Mouse (Mus musculus) monocyte, adult 2 months (primary cell): ENCODE measurements at regions not wholly inside any gene's neighbourhood (a gene's known extent, or its start where the extent isn't known, plus 50 kb on each side); places are given as distances from the start of the nearest gene placed in this dataset.

Experiments
- DNase-seq, 2 experiments: peaks; one replicate each; pipeline ENCODE4 v3.0.0; 2022; ENCODE audit warnings: low spot score in 2 of 2, low read depth in 1 of 2

DNA sequence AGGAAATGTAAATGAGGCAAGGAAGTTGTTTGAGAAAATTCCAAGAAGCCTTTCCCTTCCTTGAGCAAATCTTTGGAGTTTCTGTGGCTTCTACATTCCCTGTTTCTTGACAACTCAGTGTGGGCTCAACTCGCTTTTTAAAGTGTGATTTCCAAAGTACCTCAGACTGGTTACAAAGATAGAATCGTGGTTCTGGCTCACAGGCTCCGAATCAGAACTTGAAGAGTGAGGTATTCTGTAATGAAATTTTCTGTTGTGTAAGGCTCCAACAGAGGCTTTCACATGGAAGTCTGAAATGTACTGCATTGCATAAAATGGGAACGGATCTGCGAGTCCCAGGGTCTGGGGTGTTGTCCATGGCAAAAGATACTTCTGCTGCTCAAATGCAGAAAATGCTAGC is 170.2 kb upstream of the Rnf219 start:
- no peak for DNase-seq

DNA sequence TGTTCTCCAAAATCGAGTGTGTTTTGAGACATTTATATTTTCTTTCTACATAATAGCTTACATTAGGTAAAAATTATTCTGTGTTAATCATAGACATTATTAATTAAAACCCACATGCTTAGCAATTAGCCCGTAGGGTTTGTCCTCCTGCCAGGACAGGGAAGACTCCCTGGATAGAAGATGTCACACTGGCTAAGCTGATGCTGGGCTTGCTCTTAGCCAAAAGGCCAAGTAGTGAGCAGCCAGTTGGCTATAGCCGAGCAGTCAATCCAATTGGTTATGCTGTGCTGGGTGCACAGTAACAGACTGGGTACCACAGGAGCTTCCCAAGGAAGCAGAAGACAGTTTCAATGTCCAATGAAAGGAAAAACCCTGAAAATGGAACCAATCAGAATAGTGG is 166.0 kb upstream of the Rnf219 start:
- no peak for DNase-seq

DNA sequence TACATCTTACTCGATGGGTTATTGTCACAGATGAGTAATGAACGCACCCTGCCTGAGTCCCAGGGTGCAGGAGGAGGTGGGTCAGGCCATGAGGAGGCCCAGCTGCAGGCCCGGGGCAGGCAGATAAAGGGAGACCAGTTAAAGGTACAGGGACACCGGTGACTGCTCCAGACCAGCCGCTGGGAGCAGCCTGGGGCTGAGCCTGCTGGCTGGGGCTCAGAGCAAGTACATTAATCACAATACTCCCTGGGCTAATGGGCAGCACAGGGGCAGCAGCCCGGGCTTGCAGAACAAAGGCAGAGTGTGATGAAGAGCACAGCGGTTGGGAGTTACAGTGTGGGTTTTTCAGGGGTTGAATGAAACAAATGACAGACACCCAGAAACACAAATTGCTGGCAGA is 154.4 kb upstream of the Rnf219 start:
- DNase-seq = no peak

DNA sequence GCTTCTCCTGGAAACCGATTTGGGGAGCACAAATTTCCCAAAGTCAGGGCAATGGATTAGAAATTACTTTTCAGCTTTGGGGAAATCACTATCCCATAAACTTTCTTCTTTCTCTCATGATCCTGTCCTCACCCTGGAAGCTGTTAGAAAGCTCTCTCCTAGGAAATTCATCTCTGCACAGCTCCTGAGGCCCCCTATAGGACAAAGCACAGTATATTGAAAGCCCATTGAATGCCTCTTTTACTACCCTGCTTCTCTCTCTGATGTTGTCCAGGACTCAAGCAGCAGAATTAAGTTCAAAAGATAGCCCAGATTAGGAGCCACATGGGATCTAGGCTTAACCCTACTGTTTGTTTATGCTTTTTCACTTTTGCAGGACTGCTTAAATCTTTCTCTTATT is 139.3 kb upstream of the Rnf219 start:
- DNase-seq = no peak

DNA sequence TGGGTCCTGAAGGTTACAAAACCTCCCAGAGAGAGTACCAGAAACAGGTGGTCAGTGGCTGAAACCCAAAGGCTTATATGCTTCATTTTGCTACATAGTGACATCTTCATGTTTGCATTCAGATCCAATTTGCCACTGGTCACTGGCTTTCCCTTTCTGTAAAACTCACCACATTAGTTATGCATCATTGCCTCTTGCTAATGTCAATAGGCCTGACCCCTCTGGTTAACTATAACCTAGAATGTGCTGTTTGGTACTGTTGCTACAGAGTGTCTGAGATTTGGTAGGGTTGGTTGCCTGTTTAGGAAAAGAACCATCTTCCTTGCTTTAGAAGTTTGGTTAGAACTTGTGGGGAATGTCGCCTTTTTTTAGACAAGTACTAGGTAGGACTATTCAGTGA is 136.3 kb upstream of the Rnf219 start:
- no peak for DNase-seq

DNA sequence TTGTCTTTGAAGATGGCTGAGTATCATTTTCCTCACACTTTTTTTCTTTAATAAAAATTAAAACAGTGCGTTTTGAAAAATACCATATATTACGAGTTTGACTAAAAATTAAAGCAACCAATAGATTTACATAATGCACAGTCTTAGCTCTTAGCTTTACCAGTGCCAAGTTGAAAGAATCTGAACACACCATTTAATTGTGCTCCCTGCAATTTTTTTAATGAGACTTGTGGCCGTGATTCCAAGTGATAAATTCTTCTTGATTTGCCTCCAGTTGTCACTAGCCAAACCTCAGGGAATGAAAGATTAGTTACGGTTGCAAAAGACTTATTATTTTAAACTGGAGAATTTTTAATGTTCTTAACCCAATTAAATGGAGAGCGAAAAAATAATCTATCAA is 127.5 kb upstream of the Rnf219 start:
- no peak for DNase-seq

DNA sequence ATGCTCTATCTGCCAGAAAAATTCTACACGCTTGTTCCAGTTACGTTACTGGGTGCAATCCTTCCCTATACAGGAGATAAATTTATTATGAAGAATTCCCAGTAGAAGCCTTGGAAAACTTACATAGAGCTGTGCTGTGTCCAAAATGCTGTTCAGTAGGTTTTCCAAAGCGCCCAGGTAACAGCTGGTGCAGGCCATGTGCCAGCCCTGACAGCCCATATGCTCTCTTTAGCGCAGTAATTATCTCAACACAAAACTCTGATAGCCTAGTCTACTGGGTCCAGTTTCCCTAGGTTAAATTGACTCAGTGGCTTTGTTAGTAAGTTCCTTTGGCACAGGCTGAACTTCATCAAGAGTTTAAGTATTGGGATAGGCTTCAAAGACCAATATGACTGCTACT is 122.2 kb upstream of the Rnf219 start:
- no peak for DNase-seq

DNA sequence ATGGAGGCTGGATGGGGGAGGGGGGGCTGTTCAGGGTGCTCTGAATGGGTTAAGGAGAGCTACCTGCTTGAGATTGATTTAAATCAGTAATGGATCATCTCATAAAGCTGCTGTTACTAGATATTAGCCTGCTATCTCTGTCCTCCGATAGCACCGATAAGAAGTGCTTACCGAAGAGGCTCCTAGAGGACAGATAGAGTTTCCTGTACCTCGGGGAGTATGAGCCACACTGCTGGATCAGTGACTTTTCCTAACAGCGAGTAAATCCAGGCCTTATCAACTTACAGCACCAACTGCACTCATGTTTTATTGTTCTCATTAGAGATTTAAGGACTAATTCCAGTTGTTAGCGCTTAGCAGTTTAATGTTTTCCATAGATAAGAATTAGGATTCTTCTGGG is 120.3 kb upstream of the Rnf219 start:
- no peak for DNase-seq

DNA sequence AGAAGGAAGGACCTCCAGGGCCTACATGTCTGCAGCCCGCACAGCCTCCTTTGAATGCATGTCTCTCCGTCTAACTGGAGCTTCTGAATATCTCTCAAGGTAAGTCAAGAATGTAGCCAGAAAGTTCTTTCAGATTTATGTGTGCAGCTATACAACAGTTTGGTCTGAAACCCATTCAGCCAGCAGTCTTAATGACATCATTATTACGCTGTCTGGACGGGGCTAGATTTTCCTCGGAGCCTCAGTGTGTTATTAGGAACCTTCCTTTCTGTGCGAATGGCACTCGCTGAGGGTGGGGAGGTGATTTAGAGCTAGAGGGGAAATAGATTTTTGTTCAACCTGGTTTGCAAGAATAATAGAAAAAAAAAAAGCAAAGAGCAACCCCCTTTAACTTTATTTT is 116.9 kb upstream of the Rnf219 start:
- no peak for DNase-seq

DNA sequence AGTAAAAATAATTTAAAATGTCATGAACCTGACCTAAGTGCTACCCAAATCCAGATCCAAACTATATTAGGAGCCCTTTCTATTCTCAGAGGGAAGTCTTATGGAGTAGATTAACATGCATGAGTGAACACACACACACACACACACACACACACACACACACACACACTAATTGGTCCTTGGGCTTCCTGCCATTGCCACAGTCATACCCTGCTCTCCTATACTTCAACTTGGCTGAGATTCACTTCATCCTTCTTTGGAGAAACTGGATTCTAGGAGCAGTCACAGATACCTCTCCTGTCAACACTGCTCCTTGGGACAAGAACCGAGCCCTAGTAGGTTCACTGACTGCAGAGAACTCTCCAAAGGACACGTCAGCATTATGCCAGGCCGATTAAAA is 89.0 kb upstream of the Rnf219 start:
- DNase-seq = no peak

DNA sequence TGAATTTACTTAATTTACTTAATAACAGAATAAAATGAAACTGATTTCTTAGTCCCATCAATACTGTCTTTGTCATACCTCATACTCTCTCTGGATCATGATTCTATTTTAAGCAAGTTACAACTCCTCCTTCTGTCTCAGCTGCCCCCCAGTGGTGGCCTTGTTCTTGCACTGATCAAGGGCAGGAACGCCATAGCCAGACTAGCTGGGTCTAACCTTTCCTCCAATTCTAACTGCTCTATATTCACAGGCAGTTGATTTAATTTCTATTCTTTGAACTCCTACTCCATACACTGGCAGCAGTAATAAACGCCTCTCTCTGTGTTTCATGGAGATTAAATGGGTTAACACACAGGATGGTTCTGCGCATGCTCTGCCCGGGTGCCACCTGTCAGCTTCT is 87.9 kb upstream of the Rnf219 start:
- DNase-seq = no peak

DNA sequence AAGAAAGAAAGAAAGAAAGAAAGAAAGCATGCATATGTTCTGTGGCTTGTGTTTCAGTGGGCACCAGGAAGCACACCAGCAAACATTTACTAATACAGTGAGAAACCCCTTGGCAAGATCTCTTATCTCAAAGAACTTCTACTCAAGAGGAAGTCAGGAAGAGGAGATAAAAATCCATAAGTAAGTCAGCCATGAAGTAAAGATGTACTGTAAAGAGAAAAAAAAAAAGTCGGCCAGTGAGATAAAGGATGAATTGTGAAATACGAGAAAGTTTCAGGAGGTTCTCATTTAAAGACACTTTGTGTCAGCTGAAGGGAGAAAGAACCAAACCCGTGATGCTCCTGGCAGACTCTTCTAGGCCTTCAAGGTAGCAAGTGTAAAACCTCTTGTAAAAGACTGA is 72.4 kb upstream of the Rnf219 start:
- DNase-seq = no peak
